Mouse (Mus musculus): ENCODE results near the gene Med23. TPM values are rescaled to one million over a fixed set of nuclear protein-coding genes. Genes with fewer than 3 reads are reported as not detected.

The Med23 gene
- polyA plus RNA-seq, 1 experiment = 19.5 TPM

- Histone ChIP-seq H3K36me3 (ENCODE audit: control insufficient read depth, insufficient read depth, low read length) (no peaks in the 10 kb centered on the region), H3K4me3 (ENCODE audit: control insufficient read depth, low read depth, low read length) (no peak overlapping the region), H3K27ac (ENCODE audit: control insufficient read depth, insufficient read depth, low read depth, low read length) (no peak overlapping the region), H3K27me3 (ENCODE audit: control insufficient read depth, insufficient read depth, low read length) (no peaks in the 10 kb centered on the region), H3K4me1 (ENCODE audit: control insufficient read depth, insufficient read depth, low read length) (no peaks in the 10 kb centered on the region)
- TF ChIP-seq CTCF (IDR thresholded peaks at IDR 0.05; ENCODE audit: control insufficient read depth, insufficient read depth, insufficient replicate concordance, low read depth, low read length) (no peak), POLR2A (IDR thresholded peaks at IDR 0.05; ENCODE audit: control insufficient read depth, low read depth, low read length) (no peak)
Observed at GRCm38 (mm10) chr10:24836366-24837038, 33.3 kb upstream of the Med23 start.

GRCm38 (mm10) chr10:24840795-24841194 is 29.0 kb upstream of the Med23 start:
- H3K4me1 ChIP-seq (ENCODE audit: control insufficient read depth, insufficient read depth, low read length) = no peaks in the 10 kb centered on the region
- no peak overlapping the region for H3K4me3 ChIP-seq (ENCODE audit: control insufficient read depth, low read depth, low read length)
- no peak for TF ChIP-seq POLR2A (IDR thresholded peaks at IDR 0.05; ENCODE audit: control insufficient read depth, low read depth, low read length)
- TF ChIP-seq CTCF (IDR thresholded peaks at IDR 0.05; ENCODE audit: control insufficient read depth, insufficient read depth, insufficient replicate concordance, low read depth, low read length) = no peak
- no peak overlapping the region for H3K27ac ChIP-seq (ENCODE audit: control insufficient read depth, insufficient read depth, low read depth, low read length)
- no peaks in the 10 kb centered on the region for H3K27me3 ChIP-seq (ENCODE audit: control insufficient read depth, insufficient read depth, low read length)
- no peaks in the 10 kb centered on the region for H3K36me3 ChIP-seq (ENCODE audit: control insufficient read depth, insufficient read depth, low read length)

GRCm38 (mm10) chr10:24841998-24842397 is 27.8 kb upstream of the Med23 start:
- no peak overlapping the region for H3K27ac ChIP-seq (ENCODE audit: control insufficient read depth, insufficient read depth, low read depth, low read length)

GRCm38 (mm10) chr10:24842676-24843075 is 27.1 kb upstream of the Med23 start, which contains the start of gene Enpp3:
Gene Enpp3 (minus strand): TSS chr10:24842823.
- Histone ChIP-seq H3K4me1 (ENCODE audit: control insufficient read depth, insufficient read depth, low read length) (no peaks in the 10 kb centered on the region), H3K27me3 (ENCODE audit: control insufficient read depth, insufficient read depth, low read length) (no peaks in the 10 kb centered on the region), H3K27ac (ENCODE audit: control insufficient read depth, insufficient read depth, low read depth, low read length) (no peak within 1 kb of the TSS), H3K4me3 (ENCODE audit: control insufficient read depth, low read depth, low read length) (no peak within 1 kb of the TSS), H3K36me3 (ENCODE audit: control insufficient read depth, insufficient read depth, low read length) (no peaks in the 10 kb centered on the region)
- TF ChIP-seq CTCF (IDR thresholded peaks at IDR 0.05; ENCODE audit: control insufficient read depth, insufficient read depth, insufficient replicate concordance, low read depth, low read length) (no peak), POLR2A (IDR thresholded peaks at IDR 0.05; ENCODE audit: control insufficient read depth, low read depth, low read length) (no peak)

More at GRCm38 (mm10) chr10:24841998-24842397, 27.8 kb upstream of the Med23 start:
- Histone ChIP-seq H3K4me3 (ENCODE audit: control insufficient read depth, low read depth, low read length) (no peak overlapping the region), H3K36me3 (ENCODE audit: control insufficient read depth, insufficient read depth, low read length) (no peaks in the 10 kb centered on the region), H3K4me1 (ENCODE audit: control insufficient read depth, insufficient read depth, low read length) (no peaks in the 10 kb centered on the region), H3K27me3 (ENCODE audit: control insufficient read depth, insufficient read depth, low read length) (no peaks in the 10 kb centered on the region)
- no peak for TF ChIP-seq POLR2A (IDR thresholded peaks at IDR 0.05; ENCODE audit: control insufficient read depth, low read depth, low read length)
- no peak for TF ChIP-seq CTCF (IDR thresholded peaks at IDR 0.05; ENCODE audit: control insufficient read depth, insufficient read depth, insufficient replicate concordance, low read depth, low read length)

GRCm38 (mm10) chr10:24863146-24863545 is 6.6 kb upstream of the Med23 start:
- no peaks in the 10 kb centered on the region for H3K36me3 ChIP-seq (ENCODE audit: control insufficient read depth, insufficient read depth, low read length)
- no peak overlapping the region for H3K27ac ChIP-seq (ENCODE audit: control insufficient read depth, insufficient read depth, low read depth, low read length)
- TF ChIP-seq CTCF (IDR thresholded peaks at IDR 0.05; ENCODE audit: control insufficient read depth, insufficient read depth, insufficient replicate concordance, low read depth, low read length) = no peak
- TF ChIP-seq POLR2A (IDR thresholded peaks at IDR 0.05; ENCODE audit: control insufficient read depth, low read depth, low read length) = no peak
- H3K4me1 ChIP-seq (ENCODE audit: control insufficient read depth, insufficient read depth, low read length) = no peaks in the 10 kb centered on the region
- H3K4me3 ChIP-seq (ENCODE audit: control insufficient read depth, low read depth, low read length) = no peak overlapping the region
- H3K27me3 ChIP-seq (ENCODE audit: control insufficient read depth, insufficient read depth, low read length) = no peaks in the 10 kb centered on the region

GRCm38 (mm10) chr10:24864434-24864833 is 5.4 kb upstream of the Med23 start:
- H3K27ac ChIP-seq (ENCODE audit: control insufficient read depth, insufficient read depth, low read depth, low read length) = no peak overlapping the region
- H3K36me3 ChIP-seq (ENCODE audit: control insufficient read depth, insufficient read depth, low read length) = no peaks in the 10 kb centered on the region
- no peaks in the 10 kb centered on the region for H3K27me3 ChIP-seq (ENCODE audit: control insufficient read depth, insufficient read depth, low read length)
- no peaks in the 10 kb centered on the region; the same call in 1 of the 2 replicates for H3K4me1 ChIP-seq (ENCODE audit: control insufficient read depth, insufficient read depth, low read length)
- H3K4me3 ChIP-seq (ENCODE audit: control insufficient read depth, low read depth, low read length) = no peak overlapping the region
- no peak for TF ChIP-seq POLR2A (IDR thresholded peaks at IDR 0.05; ENCODE audit: control insufficient read depth, low read depth, low read length)
- no peak for TF ChIP-seq CTCF (IDR thresholded peaks at IDR 0.05; ENCODE audit: control insufficient read depth, insufficient read depth, insufficient replicate concordance, low read depth, low read length)

- no peak for TF ChIP-seq POLR2A (IDR thresholded peaks at IDR 0.05; ENCODE audit: control insufficient read depth, low read depth, low read length)
- peak; percentile 60; the same call in 1 of the 2 replicates for TF ChIP-seq CTCF (IDR thresholded peaks at IDR 0.05; ENCODE audit: control insufficient read depth, insufficient read depth, insufficient replicate concordance, low read depth, low read length)
- no peaks in the 10 kb centered on the region for H3K27me3 ChIP-seq (ENCODE audit: control insufficient read depth, insufficient read depth, low read length)
- no peak overlapping the region for H3K27ac ChIP-seq (ENCODE audit: control insufficient read depth, insufficient read depth, low read depth, low read length)
- peaks cover 2% of the 10 kb centered on the region; the same call in 1 of the 2 replicates for H3K4me1 ChIP-seq (ENCODE audit: control insufficient read depth, insufficient read depth, low read length)
- H3K4me3 ChIP-seq (ENCODE audit: control insufficient read depth, low read depth, low read length) = no peak overlapping the region
- peaks cover 2% of the 10 kb centered on the region; the same call in 1 of the 2 replicates for H3K36me3 ChIP-seq (ENCODE audit: control insufficient read depth, insufficient read depth, low read length)
Observed at GRCm38 (mm10) chr10:24873624-24874023, 3.8 kb downstream of the Med23 start.
